Mouse (Mus musculus): ENCODE results near the gene Fgf4.
"Not testable (repeated sequence)": the region's sequence is repeated elsewhere in the genome, so short reads cannot be mapped to it uniquely, and the experiment has no call there.

The Fgf4 gene

GRCm38 (mm10) chr7:144867161-144867560 lies 20.0 kb downstream of the Fgf4 start:
- DNase-seq (ENCODE audit: low spot score) = no peak

GRCm38 (mm10) chr7:144867602-144868001 lies 20.4 kb downstream of the Fgf4 start:
- no peak for DNase-seq (ENCODE audit: low spot score)

- no peak for DNase-seq (ENCODE audit: low spot score)
Observed at GRCm38 (mm10) chr7:144872420-144872819, 25.3 kb downstream of the Fgf4 start.

DNA sequence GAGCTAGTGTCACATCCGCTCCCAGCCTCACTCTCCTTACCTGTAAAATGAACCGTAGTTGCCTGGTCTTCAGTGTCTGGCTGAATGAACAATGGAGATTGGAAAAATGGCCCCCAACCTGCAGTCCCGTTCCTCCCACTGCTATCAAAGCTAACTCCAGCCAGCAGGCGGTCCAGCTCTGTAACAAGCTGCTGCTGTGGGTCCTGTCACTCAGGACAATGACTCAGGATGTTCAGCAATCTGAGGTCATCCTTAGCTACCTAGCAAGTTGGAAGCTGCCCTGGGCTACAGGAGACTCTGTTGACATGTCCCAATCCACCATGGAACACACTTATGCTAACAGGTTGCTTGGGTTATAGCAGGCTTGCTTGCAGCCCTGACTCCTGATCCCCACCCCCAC lies 26.0 kb downstream of the Fgf4 start:
- DNase-seq (ENCODE audit: low spot score) = no peak

GRCm38 (mm10) chr7:144874226-144874625 lies 27.1 kb downstream of the Fgf4 start:
- DNase-seq (ENCODE audit: low spot score) = no peak

DNA sequence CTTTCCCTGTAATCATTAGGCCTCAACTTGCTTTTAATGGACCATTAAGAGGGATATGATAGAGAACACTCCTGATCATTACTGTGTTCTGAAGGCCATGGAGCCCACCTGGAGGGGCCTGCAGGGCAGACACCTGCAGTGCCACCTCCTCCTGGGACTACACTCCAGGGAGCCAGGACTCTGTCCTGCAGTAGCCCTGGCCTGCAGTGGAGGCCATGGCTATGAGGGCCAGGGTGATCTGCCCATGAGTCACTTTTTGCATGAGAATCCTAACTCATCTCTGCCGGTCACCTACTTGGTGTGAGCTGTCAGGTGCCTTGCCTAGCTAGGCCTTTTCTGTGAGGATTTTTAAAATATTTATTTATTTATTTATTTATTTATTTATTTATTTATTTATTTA lies 31.2 kb downstream of the Fgf4 start:
- DNase-seq (ENCODE audit: low spot score) = no peak

DNA sequence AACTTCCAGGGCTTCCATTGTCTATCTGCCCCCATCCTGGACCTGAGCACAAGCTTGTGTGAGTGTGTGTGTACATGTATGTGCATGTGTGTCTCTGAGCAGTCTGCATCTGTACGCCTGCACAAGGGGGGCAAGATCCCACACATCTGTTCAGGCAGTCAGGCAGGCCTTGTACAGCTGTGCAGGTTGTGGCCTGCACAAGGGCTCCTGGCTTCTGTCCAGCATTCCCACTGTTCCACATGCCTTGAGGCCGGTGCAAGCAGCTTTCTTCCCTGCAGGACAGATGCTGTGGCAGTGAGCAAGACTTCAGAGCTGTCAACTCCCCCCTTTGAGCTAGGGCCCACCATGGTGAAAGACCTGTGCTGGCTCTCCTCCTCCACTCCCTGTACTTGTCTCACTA lies 35.9 kb downstream of the Fgf4 start:
- DNase-seq (ENCODE audit: low spot score) = no peak

DNA sequence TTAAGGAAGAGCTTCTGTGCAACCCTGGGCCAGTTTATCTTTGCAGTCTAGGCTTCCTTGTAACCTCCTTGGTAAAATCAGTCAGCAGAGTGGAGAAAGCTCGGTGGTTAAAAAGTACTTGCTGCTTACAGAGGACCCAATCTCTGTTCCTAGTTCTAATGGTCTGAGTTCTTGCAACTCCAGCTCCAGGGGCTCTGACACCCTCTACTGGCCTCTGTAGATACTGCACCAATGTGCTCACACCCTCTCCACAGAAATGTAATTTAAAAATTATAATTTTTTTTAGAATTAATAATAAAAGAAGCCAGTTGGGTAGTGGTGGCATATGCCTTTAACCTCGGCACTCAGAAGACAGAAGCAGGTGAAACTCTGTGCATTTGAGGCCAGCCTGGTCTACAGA lies 40.5 kb downstream of the Fgf4 start:
- DNase-seq (ENCODE audit: low spot score) = no peak

- DNase-seq (ENCODE audit: low spot score) = no peak
Observed at GRCm38 (mm10) chr7:144888564-144889299, 41.6 kb downstream of the Fgf4 start.

GRCm38 (mm10) chr7:144890661-144891060 lies 43.5 kb downstream of the Fgf4 start:
- not testable (repeated sequence) for DNase-seq (ENCODE audit: low spot score)

DNA sequence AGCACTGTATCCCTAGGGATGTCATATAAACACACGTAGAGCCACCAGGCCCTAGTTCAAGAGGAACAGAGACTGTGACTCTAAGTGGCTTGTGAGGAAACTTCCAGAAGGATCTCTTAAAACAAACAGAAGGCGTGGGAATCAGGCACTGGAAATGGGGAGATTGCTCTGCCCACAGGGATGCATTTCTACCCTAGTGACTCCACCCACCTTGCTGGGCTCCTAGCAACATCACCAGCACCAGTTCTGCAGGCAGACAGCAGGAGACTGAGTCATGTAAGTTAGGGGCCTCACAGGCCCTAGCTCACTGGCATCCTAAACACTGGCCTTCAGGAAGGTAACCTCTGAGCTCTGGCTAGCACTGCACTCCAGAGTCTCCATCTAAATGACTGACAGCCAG lies 44.7 kb downstream of the Fgf4 start:
- DNase-seq (ENCODE audit: low spot score) = no peak

GRCm38 (mm10) chr7:144892322-144892721 lies 45.2 kb downstream of the Fgf4 start:
- no peak for DNase-seq (ENCODE audit: low spot score)

GRCm38 (mm10) chr7:144894191-144894590 lies 47.0 kb downstream of the Fgf4 start:
- DNase-seq (ENCODE audit: low spot score) = no peak

GRCm38 (mm10) chr7:144894706-144895105 lies 47.5 kb downstream of the Fgf4 start:
- no peak for DNase-seq (ENCODE audit: low spot score)

GRCm38 (mm10) chr7:144895305-144896111 lies 48.3 kb downstream of the Fgf4 start:
- DNase-seq (ENCODE audit: low spot score) = peak; percentile 27

GRCm38 (mm10) chr7:144896294-144897218 lies 49.4 kb downstream of the Fgf4 start, which contains the start of gene Fgf15:
TSS of gene Fgf15 (plus strand) at chr7:144896531.
- no peak for DNase-seq (ENCODE audit: low spot score)

- DNase-seq (ENCODE audit: low spot score) = no peak
Observed at GRCm38 (mm10) chr7:144898506-144898905, 51.3 kb downstream of the Fgf4 start.

DNA sequence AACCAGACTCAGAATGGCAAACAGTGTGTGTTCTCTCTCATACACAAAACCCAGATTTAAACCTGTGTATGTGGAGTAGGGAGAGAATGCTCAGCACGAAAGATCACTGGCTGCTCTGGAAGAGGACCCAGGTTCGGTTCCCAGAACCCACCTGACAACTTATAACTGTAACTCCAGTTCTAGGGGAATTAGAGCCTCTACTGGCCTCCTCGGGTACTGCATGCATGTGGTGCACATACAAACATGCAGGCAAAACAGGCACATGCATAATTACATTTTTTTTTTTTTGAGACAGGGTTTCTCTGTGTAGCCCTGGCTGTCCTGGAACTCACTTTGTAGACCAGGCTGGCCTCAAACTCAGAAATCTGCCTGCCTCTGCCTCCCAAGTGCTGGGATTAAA lies 58.3 kb downstream of the Fgf4 start:
- DNase-seq (ENCODE audit: low spot score) = not testable (repeated sequence)

DNA sequence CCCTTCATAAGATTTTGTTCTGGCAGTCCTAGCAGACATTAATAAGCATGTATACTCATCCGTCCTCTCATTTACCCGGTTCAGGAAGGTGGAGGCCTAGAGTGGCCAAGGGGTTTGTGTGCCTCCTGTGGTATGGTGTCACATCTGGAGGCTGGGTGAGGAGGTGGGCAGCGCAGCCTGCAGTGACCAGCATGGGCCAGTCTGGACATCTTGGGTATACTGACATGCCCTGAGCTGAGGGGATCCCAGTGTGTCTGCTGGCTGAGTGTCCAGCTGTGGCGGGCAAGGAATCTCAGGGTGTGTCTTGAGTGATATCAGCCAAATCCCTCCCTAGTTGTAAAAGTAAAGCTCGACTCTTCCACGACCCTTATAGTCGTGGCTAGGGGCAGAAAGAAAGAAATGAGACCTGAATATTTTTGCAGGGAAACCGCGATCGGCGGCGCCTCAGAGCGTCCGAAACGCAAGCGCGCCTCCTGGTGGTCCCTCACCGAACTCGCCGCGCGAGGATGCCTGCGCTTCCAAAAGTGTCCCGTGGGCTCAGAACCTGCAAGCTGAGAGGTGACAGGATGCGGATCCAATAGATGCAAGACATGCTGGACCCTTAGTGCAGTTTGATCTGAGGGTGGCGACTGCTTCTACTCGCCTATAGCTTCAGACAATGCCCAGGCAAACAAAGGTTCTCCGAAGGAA lies 59.7 kb downstream of the Fgf4 start:
- DNase-seq (ENCODE audit: low spot score) = no peak

DNA sequence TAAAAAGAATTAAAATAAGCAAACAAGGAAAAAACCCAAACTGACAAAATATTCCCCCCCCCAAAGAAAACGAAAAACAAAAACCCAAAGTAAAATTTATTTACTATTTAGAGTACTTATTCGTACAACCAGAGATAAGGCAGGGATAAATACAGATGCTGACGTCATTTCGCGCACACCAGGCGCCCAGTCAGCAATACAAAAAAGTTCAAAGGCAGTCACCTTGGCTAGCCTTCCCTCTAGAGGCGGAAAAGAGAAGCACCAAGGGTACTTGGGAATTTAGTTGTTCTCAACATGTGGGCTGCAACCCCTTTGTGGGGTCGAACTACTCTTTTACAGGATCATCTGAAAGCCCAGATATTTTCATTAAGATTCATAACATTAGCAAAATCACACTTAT lies 60.6 kb downstream of the Fgf4 start:
- no peak for DNase-seq (ENCODE audit: low spot score)

DNA sequence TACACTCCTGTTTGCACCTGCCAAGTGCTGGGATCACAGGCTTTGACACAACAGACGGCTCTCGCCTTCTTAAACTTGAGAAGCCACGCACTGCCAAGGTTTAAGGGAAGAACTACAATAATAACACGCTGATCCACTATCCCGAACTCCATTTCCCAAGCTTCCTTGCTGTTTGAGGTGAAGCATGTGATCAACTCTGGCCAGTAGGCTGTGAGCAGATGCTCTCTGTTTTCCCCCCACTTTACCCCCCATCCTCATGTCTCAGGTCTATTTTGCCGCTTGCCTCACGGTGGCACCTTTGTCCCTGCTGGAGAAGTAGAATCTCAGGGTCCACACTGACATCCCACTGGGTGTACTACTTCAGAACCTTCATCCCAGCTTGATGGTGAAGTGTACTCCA lies 61.5 kb downstream of the Fgf4 start:
- DNase-seq (ENCODE audit: low spot score) = no peak

DNA sequence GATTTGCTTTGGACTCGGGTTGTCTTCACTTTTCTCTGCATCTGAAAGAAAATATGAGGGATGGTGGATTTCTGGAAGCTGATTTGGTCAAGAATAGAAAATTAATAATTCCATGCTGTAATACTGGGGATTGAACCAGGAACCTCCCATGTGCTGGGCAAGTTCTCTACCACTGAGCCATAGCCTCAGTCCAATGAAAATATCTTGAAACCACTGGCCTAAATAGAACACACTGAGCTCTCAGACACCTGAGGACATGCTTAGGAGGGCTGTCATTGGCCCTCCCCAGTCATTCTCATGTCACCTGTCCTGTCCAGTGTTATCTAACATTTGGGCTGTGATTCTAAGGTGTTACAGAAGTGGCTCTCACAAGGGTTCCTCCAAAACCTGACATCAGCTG lies 64.0 kb downstream of the Fgf4 start:
- no peak for DNase-seq (ENCODE audit: low spot score)
